Comparison of ENCODE assay signal across 8 mouse cellular contexts in the genomic region with DNA sequence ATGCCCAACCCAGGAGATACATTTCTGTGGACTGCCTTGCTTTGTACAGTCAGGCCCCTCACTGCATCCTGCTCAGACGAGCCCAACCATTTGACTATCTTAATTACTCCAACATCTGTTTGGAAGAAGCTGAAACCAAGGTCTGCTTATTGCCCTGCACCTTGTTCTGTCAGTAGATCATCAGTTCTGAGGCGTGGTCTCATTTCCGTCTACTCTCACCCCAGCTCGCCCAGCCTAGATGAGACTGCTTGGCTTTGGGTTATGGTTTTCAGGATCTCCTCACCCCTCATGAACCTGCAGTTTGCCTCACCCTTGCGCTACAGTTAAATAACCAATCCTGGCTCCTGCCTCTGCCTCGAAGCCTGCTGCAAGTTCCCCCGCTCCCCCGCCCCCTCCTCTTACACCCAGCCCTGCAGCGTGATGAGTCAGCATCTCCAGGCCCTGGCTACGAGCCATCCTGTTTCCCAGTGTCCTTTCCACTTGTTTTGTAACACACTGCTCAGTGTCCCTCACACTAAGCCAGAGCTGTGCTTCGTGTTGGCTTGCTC.
A peak's percentile ranks its signal among the peaks of the same experiment; 100 is the strongest.
DNase-seq lines count a peak whose midpoint lies in the region; ATAC-seq lines count a peak whose summit lies in the region.

No protein-coding gene starts in this region.

- no peak overlapping the region for H3K9ac ChIP-seq in hindbrain, embryonic 11.5 days (ENCODE audit: low read depth, low read length)
- H3K9ac ChIP-seq in lung, embryonic 16.5 days (ENCODE audit: low read length) = no peak overlapping the region

- 33% methylated on average over 11 of the region's 11 CpGs for WGBS in hindbrain, embryonic 11.5 days
- 19% methylated on average over 11 of the region's 11 CpGs for WGBS in lung, embryonic 16.5 days

- H3K9me3 ChIP-seq in hindbrain, embryonic 11.5 days (ENCODE audit: control insufficient read depth, low read length) = no peaks in the 10 kb centered on the region
- no peaks in the 10 kb centered on the region for H3K9me3 ChIP-seq in lung, embryonic 16.5 days (ENCODE audit: control insufficient read depth, low read length)

- peak; percentile 70 for DNase-seq in WW6 (ENCODE audit: low read depth, low spot score)
- DNase-seq in cerebellum, postnatal 36 days = peak; percentile 92 to 93
- DNase-seq in frontal cortex, postnatal 25 days (ENCODE audit: low spot score in 2 of 2) = peak; percentile 62 to 73
- peak; percentile 54 for DNase-seq in hindbrain, embryonic 11.5 days (ENCODE audit: low spot score)
- DNase-seq in layer of hippocampus, postnatal 10 days (ENCODE audit: low spot score in 2 of 2) = peak; percentile 76 to 78
- DNase-seq in retina, adult 2 months (ENCODE audit: low read depth, low spot score) = peak; percentile 36
- DNase-seq in thymus, postnatal 36 days = no peak

- H3K4me2 ChIP-seq in hindbrain, embryonic 11.5 days (replicated peaks; ENCODE audit: low read depth, low read length) = no peak overlapping the region
- H3K4me2 ChIP-seq in lung, embryonic 16.5 days (ENCODE audit: low read depth, low read length) = no peak overlapping the region

- no peaks in the 10 kb centered on the region for H3K27me3 ChIP-seq in hindbrain, embryonic 11.5 days (ENCODE audit: control insufficient read depth, insufficient read depth, low read length)
- H3K27me3 ChIP-seq in lung, embryonic 16.5 days (ENCODE audit: control insufficient read depth, insufficient read depth, low read depth, low read length) = no peaks in the 10 kb centered on the region

- H3K4me3 ChIP-seq in hindbrain, embryonic 11.5 days (ENCODE audit: low read depth, low read length) = no peak overlapping the region
- H3K4me3 ChIP-seq in lung, embryonic 16.5 days (ENCODE audit: low read length) = no peak overlapping the region

- peak; percentile 61; the same call in 1 of the 2 replicates for ATAC-seq in hindbrain, embryonic 11.5 days (ENCODE audit: low FRiP score)
- peak; percentile 92 for ATAC-seq in lung, embryonic 16.5 days (ENCODE audit: low read depth)

- no peak overlapping the region for H3K27ac ChIP-seq in hindbrain, embryonic 11.5 days (ENCODE audit: low read depth, low read length)
- H3K27ac ChIP-seq in lung, embryonic 16.5 days (ENCODE audit: low read length) = no peak overlapping the region

- 0 out of 2 replicates have a peak, but pooled peaks cover 2% of the 10 kb centered on the region for H3K4me1 ChIP-seq in hindbrain, embryonic 11.5 days (replicated peaks; ENCODE audit: control insufficient read depth, insufficient read depth, low read length)
- peaks cover 14% of the 10 kb centered on the region for H3K4me1 ChIP-seq in lung, embryonic 16.5 days (replicated peaks; ENCODE audit: control insufficient read depth, insufficient read depth, low read length)

- no peaks in the 10 kb centered on the region for H3K36me3 ChIP-seq in hindbrain, embryonic 11.5 days (ENCODE audit: control insufficient read depth, insufficient read depth, low read length)
- no peaks in the 10 kb centered on the region for H3K36me3 ChIP-seq in lung, embryonic 16.5 days (ENCODE audit: control insufficient read depth, insufficient read depth, low read length)

Comparison
In these comparisons a context has a peak if more than half of its experiments do, and no peak if none do; other contexts are left out.
1. DNase-seq: peak in WW6 (single experiment), cerebellum, postnatal 36 days (2 of 2), frontal cortex, postnatal 25 days (2 of 2), hindbrain, embryonic 11.5 days (single experiment), layer of hippocampus, postnatal 10 days (2 of 2) and retina, adult 2 months (single experiment); none in thymus, postnatal 36 days (0 of 2).